ENCODE assay signal across 25 mouse cellular contexts in the genomic region with DNA sequence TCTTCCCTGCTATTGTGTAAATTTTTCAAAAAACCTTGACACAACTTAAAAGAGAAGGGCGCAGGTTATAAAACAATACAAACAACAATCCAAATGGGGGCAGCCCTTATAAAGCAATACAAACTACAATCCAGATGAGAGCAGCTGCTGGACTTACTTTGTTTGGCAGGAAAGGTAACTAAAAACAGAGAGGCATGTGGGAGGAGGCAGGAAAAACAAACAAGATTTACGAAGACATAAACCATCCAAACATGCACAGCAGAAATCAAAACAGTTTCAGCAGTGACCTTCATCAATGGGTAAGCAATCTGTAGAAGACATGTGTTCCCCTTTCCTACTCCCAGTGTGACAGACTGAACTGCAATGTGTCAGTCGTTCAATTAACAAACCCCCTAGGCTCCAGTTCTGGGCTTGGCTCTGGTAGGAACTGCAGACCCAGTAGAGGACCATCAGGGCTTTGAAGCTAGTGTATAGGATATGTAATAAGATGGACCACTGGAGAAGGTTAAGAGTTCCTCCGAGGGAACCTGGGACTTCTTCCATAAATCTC.
"Had no signal": no experiment of that assay in that cellular context is flagged by ENCODE, and none has a peak within 500 bp of the region (broad histone marks: within the 10 kb centered on the region; RNA-seq: fewer than 3 reads in every experiment).

No protein-coding gene starts in this region.

- H3K4me1 ChIP-seq: heart, embryonic 10.5 days; heart, embryonic 12.5 days; hindbrain, embryonic 12.5 days; limb, embryonic 12.5 days; liver, embryonic 13.5 days; liver, embryonic 15.5 days had no signal

- H3K9me3 ChIP-seq: heart, embryonic 10.5 days; heart, embryonic 12.5 days; hindbrain, embryonic 10.5 days; hindbrain, embryonic 12.5 days; limb, embryonic 10.5 days; limb, embryonic 12.5 days; liver, embryonic 13.5 days; liver, embryonic 15.5 days had no signal

- H3K4me2 ChIP-seq: heart, embryonic 12.5 days; hindbrain, embryonic 12.5 days; hindbrain, embryonic 14.5 days; limb, embryonic 12.5 days; liver, embryonic 11.5 days; liver, embryonic 13.5 days; liver, embryonic 15.5 days had no signal

- H3K27ac ChIP-seq: gastrocnemius, adult 2 months; heart, embryonic 10.5 days; hindbrain, embryonic 10.5 days; hindbrain, embryonic 12.5 days; hindbrain, embryonic 14.5 days; layer of hippocampus, adult 2 months; left cerebral cortex, adult 2 months; limb, embryonic 10.5 days; limb, embryonic 12.5 days; liver, embryonic 13.5 days; liver, embryonic 15.5 days had no signal

- H3K27me3 ChIP-seq: heart, embryonic 12.5 days; hindbrain, embryonic 12.5 days; limb, embryonic 12.5 days; liver, embryonic 13.5 days; liver, embryonic 15.5 days had no signal

- H3K4me3 ChIP-seq: gastrocnemius, adult 2 months; heart, embryonic 10.5 days; heart, embryonic 12.5 days; hindbrain, embryonic 10.5 days; hindbrain, embryonic 12.5 days; layer of hippocampus, adult 2 months; left cerebral cortex, adult 2 months; limb, embryonic 10.5 days; limb, embryonic 12.5 days; liver, embryonic 13.5 days; liver, embryonic 15.5 days had no signal

- H3K9ac ChIP-seq: heart, embryonic 12.5 days; hindbrain, embryonic 12.5 days; hindbrain, embryonic 14.5 days; limb, embryonic 12.5 days; liver, embryonic 13.5 days; liver, embryonic 15.5 days had no signal

- ATAC-seq: forebrain, embryonic 16.5 days; hindbrain, embryonic 16.5 days; inflammation-experienced regulatory T-cells, adult 6 months; intestine, embryonic 16.5 days had no signal

- DNase-seq: gastrocnemius, adult 2 months; gastrocnemius, postnatal 10 days; gastrocnemius, postnatal 25 days; heart, adult 18-20 months; heart, postnatal 10 days; heart, postnatal 4 days; kidney, adult 2 months; kidney, postnatal 10 days; liver; liver, embryonic 13.5 days had no signal

- H3K36me3 ChIP-seq: heart, embryonic 10.5 days; heart, embryonic 12.5 days; hindbrain, embryonic 10.5 days; hindbrain, embryonic 12.5 days; limb, embryonic 10.5 days; limb, embryonic 12.5 days; liver, embryonic 13.5 days; liver, embryonic 15.5 days had no signal
